Mouse (Mus musculus): ENCODE data around the gene Ddhd1. TPM values are rescaled to one million over a fixed set of nuclear protein-coding genes. Genes with fewer than 3 reads are reported as not detected.
"Not testable (repeated sequence)": the region's sequence is repeated elsewhere in the genome, so short reads cannot be mapped to it uniquely, and the experiment has no call there.

Gene Ddhd1
- polyA plus RNA-seq, 1 experiment from 2014 or later: 5.6 TPM

GRCm38 (mm10) chr14:45600587-45600986, 57.4 kb downstream of the Ddhd1 start:
- no peak overlapping the region for H3K4me3 ChIP-seq
- no peaks in the 10 kb centered on the region for H3K27me3 ChIP-seq (ENCODE audit: low read depth, poor library complexity, severe bottlenecking)
- no peak for DNase-seq (ENCODE audit: low spot score)
- no peaks in the 10 kb centered on the region for H3K9me3 ChIP-seq (replicated peaks)
- H3K36me3 ChIP-seq: peaks cover 26% of the 10 kb centered on the region
- WGBS: 88% methylated on average over 9 of the region's 9 CpGs
- no peaks in the 10 kb centered on the region for H3K4me1 ChIP-seq
- H3K27ac ChIP-seq (replicated peaks): no peak overlapping the region

DNA sequence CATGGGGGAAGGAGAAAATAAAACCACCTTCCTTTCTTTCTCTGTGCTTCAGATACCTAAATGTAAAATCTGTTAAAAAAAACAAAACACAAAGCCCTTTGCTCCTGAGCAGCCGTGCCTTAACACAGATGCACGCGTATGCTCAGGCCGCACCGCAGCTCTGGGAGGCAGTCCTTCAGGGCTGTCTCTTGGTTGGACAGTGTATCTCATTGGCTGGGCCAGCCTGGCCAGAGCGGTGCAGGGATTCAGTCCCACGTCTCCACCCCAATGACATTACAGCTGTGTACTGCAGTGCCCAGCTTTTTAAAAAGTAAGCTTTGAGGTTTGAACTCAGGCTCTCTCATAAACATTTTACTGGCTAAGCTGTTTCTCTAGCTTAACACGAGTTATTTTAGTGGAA, 60.1 kb downstream of the Ddhd1 start:
- 87% methylated on average over 8 of the region's 8 CpGs for WGBS

GRCm38 (mm10) chr14:45593261-45593660, 64.7 kb downstream of the Ddhd1 start:
- H3K27ac ChIP-seq (replicated peaks): no peak overlapping the region
- 84% methylated on average over 6 of the region's 6 CpGs for WGBS
- H3K27me3 ChIP-seq (ENCODE audit: low read depth, poor library complexity, severe bottlenecking): no peaks in the 10 kb centered on the region
- DNase-seq (ENCODE audit: low spot score): no peak
- H3K36me3 ChIP-seq: peaks cover 23% of the 10 kb centered on the region
- H3K4me1 ChIP-seq: no peaks in the 10 kb centered on the region
- H3K9me3 ChIP-seq (replicated peaks): no peaks in the 10 kb centered on the region
- H3K4me3 ChIP-seq: no peak overlapping the region

More for the DNA sequence above, 60.1 kb downstream of the Ddhd1 start:
- H3K4me3 ChIP-seq: no peak overlapping the region
- H3K27me3 ChIP-seq (ENCODE audit: low read depth, poor library complexity, severe bottlenecking): no peaks in the 10 kb centered on the region
- DNase-seq (ENCODE audit: low spot score): no peak
- no peaks in the 10 kb centered on the region for H3K9me3 ChIP-seq (replicated peaks)
- H3K27ac ChIP-seq (replicated peaks): no peak overlapping the region
- no peaks in the 10 kb centered on the region for H3K4me1 ChIP-seq
- peaks cover 36% of the 10 kb centered on the region for H3K36me3 ChIP-seq

- Histone ChIP-seq H3K27me3 (ENCODE audit: low read depth, poor library complexity, severe bottlenecking) (no peaks in the 10 kb centered on the region), H3K4me3 (no peak overlapping the region), H3K27ac (replicated peaks) (no peak overlapping the region), H3K9me3 (replicated peaks) (no peaks in the 10 kb centered on the region), H3K36me3 (no peaks in the 10 kb centered on the region), H3K4me1 (no peaks in the 10 kb centered on the region)
- 90% methylated on average over 7 of the region's 7 CpGs for WGBS
- no peak for DNase-seq (ENCODE audit: low spot score)
Observed at GRCm38 (mm10) chr14:45588403-45588802, 69.5 kb downstream of the Ddhd1 start.

DNA sequence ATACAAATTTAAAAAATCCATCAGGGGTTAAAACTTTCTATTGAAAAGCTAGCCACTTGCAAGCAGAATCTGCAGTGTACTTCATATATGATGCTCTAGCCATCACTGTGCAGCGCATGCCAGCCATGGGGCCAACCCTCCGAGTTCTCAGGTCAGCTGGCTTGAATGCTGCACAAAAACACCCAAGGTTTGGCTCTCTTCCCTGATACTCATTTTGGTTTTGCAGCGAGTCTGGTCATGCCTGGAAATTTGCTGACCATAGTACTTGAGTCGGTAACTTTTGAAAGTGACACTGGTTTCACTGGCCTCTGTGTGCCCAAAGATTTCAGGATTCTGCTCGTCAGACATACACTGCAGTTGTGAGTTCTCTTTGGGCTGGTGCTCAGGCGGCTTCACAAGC, 70.4 kb downstream of the Ddhd1 start:
- no peak overlapping the region for H3K4me3 ChIP-seq
- H3K9me3 ChIP-seq (replicated peaks): no peaks in the 10 kb centered on the region
- no peak overlapping the region for H3K27ac ChIP-seq (replicated peaks)
- DNase-seq (ENCODE audit: low spot score): no peak
- no peaks in the 10 kb centered on the region for H3K27me3 ChIP-seq (ENCODE audit: low read depth, poor library complexity, severe bottlenecking)
- H3K4me1 ChIP-seq: no peaks in the 10 kb centered on the region
- WGBS: 92% methylated on average over 6 of the region's 6 CpGs
- H3K36me3 ChIP-seq: no peaks in the 10 kb centered on the region

GRCm38 (mm10) chr14:45583494-45584027, 74.4 kb downstream of the Ddhd1 start:
- no peak for DNase-seq (ENCODE audit: low spot score)
- WGBS: 78% methylated on average over 8 of the region's 8 CpGs
- no peaks in the 10 kb centered on the region for H3K36me3 ChIP-seq
- no peak overlapping the region for H3K4me3 ChIP-seq
- no peak overlapping the region for H3K27ac ChIP-seq (replicated peaks)
- no peaks in the 10 kb centered on the region for H3K27me3 ChIP-seq (ENCODE audit: low read depth, poor library complexity, severe bottlenecking)
- no peaks in the 10 kb centered on the region for H3K4me1 ChIP-seq
- no peaks in the 10 kb centered on the region for H3K9me3 ChIP-seq (replicated peaks)

- 91% methylated on average over 3 of the region's 3 CpGs for WGBS
- DNase-seq (ENCODE audit: low spot score); H3K4me3 ChIP-seq; H3K4me1 ChIP-seq; H3K36me3 ChIP-seq; H3K27ac ChIP-seq (replicated peaks); H3K27me3 ChIP-seq (ENCODE audit: low read depth, poor library complexity, severe bottlenecking); H3K9me3 ChIP-seq (replicated peaks): not testable (repeated sequence)
Observed at GRCm38 (mm10) chr14:45580923-45581827, 76.8 kb downstream of the Ddhd1 start.

- Histone ChIP-seq H3K27ac (replicated peaks) (peak overlapping the region; percentile 69), H3K4me3 (peak overlapping the region; percentile 52), H3K9me3 (replicated peaks) (no peaks in the 10 kb centered on the region), H3K4me1 (peaks cover 16% of the 10 kb centered on the region), H3K27me3 (ENCODE audit: low read depth, poor library complexity, severe bottlenecking) (peaks cover 18% of the 10 kb centered on the region), H3K36me3 (no peaks in the 10 kb centered on the region)
- 17% methylated on average over 33 of the region's 33 CpGs for WGBS
- DNase-seq (ENCODE audit: low spot score): peak; percentile 84
Observed at GRCm38 (mm10) chr14:45566066-45566937, 91.6 kb downstream of the Ddhd1 start.

- Histone ChIP-seq H3K36me3 (no peaks in the 10 kb centered on the region), H3K9me3 (replicated peaks) (no peaks in the 10 kb centered on the region), H3K27ac (replicated peaks) (peak overlapping the region; percentile 69), H3K4me1 (peaks cover 16% of the 10 kb centered on the region), H3K4me3 (peak overlapping the region; percentile 52), H3K27me3 (ENCODE audit: low read depth, poor library complexity, severe bottlenecking) (peaks cover 18% of the 10 kb centered on the region)
- DNase-seq (ENCODE audit: low spot score): peak; percentile 51
- WGBS: 7% methylated on average over 20 of the region's 20 CpGs
Observed at GRCm38 (mm10) chr14:45565216-45566065, 92.5 kb downstream of the Ddhd1 start.

DNA sequence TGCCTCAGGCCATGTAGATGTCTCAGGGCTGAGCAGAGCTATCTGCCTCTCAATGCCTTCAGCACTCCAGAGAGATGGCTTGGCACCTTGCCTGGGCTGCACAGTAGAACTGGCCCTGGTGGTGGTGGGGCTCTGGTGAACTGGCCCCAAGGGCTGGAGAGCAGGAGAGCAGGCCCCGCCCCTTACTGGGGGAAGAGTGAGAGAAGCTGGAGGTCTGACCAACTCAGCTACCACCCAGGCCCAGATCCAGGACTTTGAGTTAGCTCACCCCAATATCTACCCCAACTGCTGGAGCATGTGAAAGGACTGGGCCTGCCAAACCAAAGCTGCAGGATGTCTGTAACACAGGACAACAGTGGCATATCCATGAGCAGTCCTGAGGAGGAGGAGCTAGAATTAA, 94.4 kb downstream of the Ddhd1 start:
- H3K27me3 ChIP-seq (ENCODE audit: low read depth, poor library complexity, severe bottlenecking): peaks cover 18% of the 10 kb centered on the region
- 95% methylated on average over 1 of the region's 1 CpGs for WGBS
- H3K9me3 ChIP-seq (replicated peaks): no peaks in the 10 kb centered on the region
- peaks cover 16% of the 10 kb centered on the region for H3K4me1 ChIP-seq
- no peak overlapping the region for H3K27ac ChIP-seq (replicated peaks)
- no peak for DNase-seq (ENCODE audit: low spot score)
- H3K36me3 ChIP-seq: no peaks in the 10 kb centered on the region
- H3K4me3 ChIP-seq: no peak overlapping the region

DNA sequence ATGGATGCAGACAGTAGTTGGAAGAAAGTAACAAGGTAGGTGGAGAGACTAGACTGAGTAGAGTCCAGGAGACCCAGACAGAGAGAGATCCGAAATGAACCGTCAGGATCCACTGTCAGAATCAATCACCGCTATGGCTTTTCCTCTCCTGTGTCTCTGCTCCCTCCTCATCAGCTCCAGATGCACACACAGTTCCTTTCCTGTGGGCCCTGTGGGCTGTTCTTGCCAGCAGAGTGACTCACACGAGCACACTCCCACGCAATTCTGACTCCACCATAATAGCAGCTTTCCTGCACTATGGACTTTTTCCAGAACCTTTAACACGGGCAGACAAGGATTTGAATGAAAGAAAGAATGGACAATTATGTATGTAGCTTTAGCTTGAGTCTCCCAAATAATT, 96.3 kb downstream of the Ddhd1 start:
- H3K4me3 ChIP-seq: no peak overlapping the region
- no peaks in the 10 kb centered on the region for H3K36me3 ChIP-seq
- H3K27me3 ChIP-seq (ENCODE audit: low read depth, poor library complexity, severe bottlenecking): peaks cover 18% of the 10 kb centered on the region
- H3K27ac ChIP-seq (replicated peaks): no peak overlapping the region
- no peak for DNase-seq (ENCODE audit: low spot score)
- H3K4me1 ChIP-seq: peaks cover 16% of the 10 kb centered on the region
- 91% methylated on average over 6 of the region's 6 CpGs for WGBS
- H3K9me3 ChIP-seq (replicated peaks): no peaks in the 10 kb centered on the region

DNA sequence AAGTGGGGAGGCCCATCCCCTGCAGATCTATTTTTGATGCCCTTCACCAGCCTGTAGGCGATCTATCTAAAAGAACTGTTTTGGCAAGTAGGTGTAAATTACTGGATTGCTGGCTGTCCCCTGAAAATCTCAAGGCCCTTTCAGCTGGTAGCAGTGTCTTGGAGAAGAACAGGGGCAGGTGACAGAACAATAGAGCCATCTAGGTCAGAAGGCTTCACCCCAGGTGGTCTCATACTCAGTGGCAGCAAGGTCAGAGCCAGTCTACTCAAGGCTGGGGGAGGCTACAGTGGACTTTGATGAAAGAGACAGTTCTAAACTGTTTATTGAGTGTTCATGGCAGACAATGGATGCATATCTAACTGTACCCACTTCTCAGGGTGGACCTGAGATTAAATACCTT, 98.9 kb downstream of the Ddhd1 start:
- Histone ChIP-seq H3K27me3 (ENCODE audit: low read depth, poor library complexity, severe bottlenecking) (no peaks in the 10 kb centered on the region), H3K4me3 (no peak overlapping the region), H3K9me3 (replicated peaks) (no peaks in the 10 kb centered on the region), H3K4me1 (no peaks in the 10 kb centered on the region), H3K36me3 (no peaks in the 10 kb centered on the region), H3K27ac (replicated peaks) (no peak overlapping the region)
- WGBS: 95% methylated on average over 1 of the region's 1 CpGs
- no peak for DNase-seq (ENCODE audit: low spot score)

Measured in midbrain, embryonic 10.5 days (tissue).